Mouse (Mus musculus): ENCODE measurements at regions not wholly inside any gene's neighbourhood (a gene's known extent, or its start where the extent isn't known, plus 50 kb on each side); places are given as distances from the start of the nearest gene placed in this dataset.
"Not testable (repeated sequence)": the region's sequence is repeated elsewhere in the genome, so short reads cannot be mapped to it uniquely, and the experiment has no call there.

GRCm38 (mm10) chr11:16663806-16664205 lies 88.2 kb upstream of the Egfr start:
- H3K36me3 ChIP-seq (ENCODE audit: control insufficient read depth, insufficient read depth): no peaks in the 10 kb centered on the region
- H3K4me2 ChIP-seq (ENCODE audit: low read depth): no peak overlapping the region
- no peaks in the 10 kb centered on the region for H3K79me2 ChIP-seq (ENCODE audit: control insufficient read depth, insufficient read depth)
- no peaks in the 10 kb centered on the region for H3K27me3 ChIP-seq (ENCODE audit: control insufficient read depth, insufficient read depth, insufficient read length)
- H3K4me3 ChIP-seq: no peak overlapping the region
- no peak overlapping the region for H3ac ChIP-seq (ENCODE audit: control insufficient read depth, insufficient read length)
- TF ChIP-seq REST (IDR thresholded peaks at IDR 0.05; ENCODE audit: insufficient read depth, insufficient read length) (no peak), USF1 (IDR thresholded peaks at IDR 0.05; ENCODE audit: low read depth) (no peak), MYOG (IDR thresholded peaks at IDR 0.05; ENCODE audit: control insufficient read depth in 1 of 3, insufficient read depth in 1 of 3, insufficient read length in 2 of 3, low read depth in 2 of 3) (no peak), TCF12 (IDR thresholded peaks at IDR 0.05; ENCODE audit: insufficient read depth, poor library complexity, severe bottlenecking) (no peak), POLR2AphosphoS2 (IDR thresholded peaks at IDR 0.05; ENCODE audit: insufficient read length, low read depth) (no peak), MAX (IDR thresholded peaks at IDR 0.05; ENCODE audit: low read depth) (no peak), MYOD1 (IDR thresholded peaks at IDR 0.05; ENCODE audit: control insufficient read depth in 1 of 3, insufficient read length in 2 of 3, low read depth in 2 of 3) (no peak)

DNA sequence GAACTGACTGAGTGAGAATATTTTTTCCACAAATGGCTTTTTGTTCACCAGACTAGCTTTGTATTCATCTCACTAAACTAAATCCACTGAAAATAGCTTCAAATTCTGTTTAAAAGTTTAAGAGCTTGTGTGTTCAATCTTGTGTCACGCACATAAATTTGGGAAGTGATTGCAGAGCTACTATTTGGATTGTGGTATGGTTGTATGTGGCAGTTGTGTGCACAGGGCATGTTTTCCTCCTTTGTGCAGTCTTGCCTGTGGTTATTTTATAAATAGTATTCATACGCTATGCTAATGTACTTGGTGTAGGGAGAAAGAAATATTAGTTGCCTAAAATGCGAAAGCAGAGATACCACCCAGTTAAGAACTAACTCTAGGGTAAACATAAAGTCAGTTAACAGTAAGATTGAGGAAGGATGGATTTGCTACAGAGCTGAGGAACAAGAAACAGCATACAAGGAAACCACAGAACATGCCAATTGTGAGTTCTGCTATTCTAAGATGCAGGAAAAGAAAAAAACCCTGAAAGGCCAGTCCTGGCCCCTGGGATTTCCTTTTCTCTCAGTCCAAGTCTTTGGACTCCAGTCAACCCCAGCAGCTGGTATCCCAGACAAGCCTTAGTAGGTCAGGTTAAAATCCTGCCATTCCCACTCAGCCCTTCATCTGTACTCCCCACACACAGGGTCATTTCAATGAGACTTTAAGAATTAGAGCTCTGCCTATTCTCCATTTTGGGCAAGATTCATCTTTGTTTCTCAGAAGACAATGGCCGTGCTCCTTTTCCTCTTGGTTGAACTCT lies 82.4 kb upstream of the Egfr start:
- Histone ChIP-seq H3K36me3 (ENCODE audit: control insufficient read depth, insufficient read depth) (no peaks in the 10 kb centered on the region), H3K4me3 (no peak overlapping the region), H3ac (ENCODE audit: control insufficient read depth, insufficient read length) (no peak overlapping the region), H3K27me3 (ENCODE audit: control insufficient read depth, insufficient read depth, insufficient read length) (no peaks in the 10 kb centered on the region), H3K4me2 (ENCODE audit: low read depth) (no peak overlapping the region), H3K79me2 (ENCODE audit: control insufficient read depth, insufficient read depth) (no peaks in the 10 kb centered on the region)
- TF ChIP-seq SRF (IDR thresholded peaks at IDR 0.05; ENCODE audit: control insufficient read depth, insufficient read length, low read depth): no peak
- TF ChIP-seq POLR2A (IDR thresholded peaks at IDR 0.05; ENCODE audit: insufficient read length, low read depth): no peak
- no peak for TF ChIP-seq REST (IDR thresholded peaks at IDR 0.05; ENCODE audit: insufficient read depth, insufficient read length)
- no peak for TF ChIP-seq TCF12 (IDR thresholded peaks at IDR 0.05; ENCODE audit: insufficient read depth, poor library complexity, severe bottlenecking)
- TF ChIP-seq USF1 (IDR thresholded peaks at IDR 0.05; ENCODE audit: low read depth): no peak
- no peak for TF ChIP-seq E2F4 (IDR thresholded peaks at IDR 0.05; ENCODE audit: insufficient read depth)
- TF ChIP-seq TCF3 (IDR thresholded peaks at IDR 0.05; ENCODE audit: insufficient read length, low read depth): no peak
- no peak for TF ChIP-seq POLR2AphosphoS2 (IDR thresholded peaks at IDR 0.05; ENCODE audit: insufficient read length, low read depth)
- TF ChIP-seq MAX (IDR thresholded peaks at IDR 0.05; ENCODE audit: low read depth): no peak
- TF ChIP-seq CEBPB (IDR thresholded peaks at IDR 0.05; ENCODE audit: insufficient read depth, poor library complexity, severe bottlenecking): no peak
- no peak for TF ChIP-seq MYOD1 (IDR thresholded peaks at IDR 0.05; ENCODE audit: control insufficient read depth in 1 of 3, insufficient read length in 2 of 3, low read depth in 2 of 3)
- TF ChIP-seq MYOG (IDR thresholded peaks at IDR 0.05; ENCODE audit: control insufficient read depth in 1 of 3, insufficient read depth in 1 of 3, insufficient read length in 2 of 3, low read depth in 2 of 3): no peak

- H3K27me3 ChIP-seq (ENCODE audit: control insufficient read depth, insufficient read depth, insufficient read length): no peaks in the 10 kb centered on the region
- H3K36me3 ChIP-seq (ENCODE audit: control insufficient read depth, insufficient read depth): no peaks in the 10 kb centered on the region
- no peak for TF ChIP-seq MYOG (IDR thresholded peaks at IDR 0.05; ENCODE audit: control insufficient read depth in 1 of 3, insufficient read depth in 1 of 3, insufficient read length in 2 of 3, low read depth in 2 of 3)
- TF ChIP-seq SRF (IDR thresholded peaks at IDR 0.05; ENCODE audit: control insufficient read depth, insufficient read length, low read depth): no peak
- TF ChIP-seq MYOD1 (IDR thresholded peaks at IDR 0.05; ENCODE audit: control insufficient read depth in 1 of 3, insufficient read length in 2 of 3, low read depth in 2 of 3): no peak
- TF ChIP-seq E2F4 (IDR thresholded peaks at IDR 0.05; ENCODE audit: insufficient read depth): no peak
- no peak for TF ChIP-seq POLR2A (IDR thresholded peaks at IDR 0.05; ENCODE audit: insufficient read length, low read depth)
- TF ChIP-seq MAX (IDR thresholded peaks at IDR 0.05; ENCODE audit: low read depth): no peak
- TF ChIP-seq POLR2AphosphoS2 (IDR thresholded peaks at IDR 0.05; ENCODE audit: insufficient read length, low read depth): no peak
- TF ChIP-seq USF1 (IDR thresholded peaks at IDR 0.05; ENCODE audit: low read depth): no peak
- no peak for TF ChIP-seq REST (IDR thresholded peaks at IDR 0.05; ENCODE audit: insufficient read depth, insufficient read length)
- no peak for TF ChIP-seq TCF12 (IDR thresholded peaks at IDR 0.05; ENCODE audit: insufficient read depth, poor library complexity, severe bottlenecking)
- no peak for TF ChIP-seq CEBPB (IDR thresholded peaks at IDR 0.05; ENCODE audit: insufficient read depth, poor library complexity, severe bottlenecking)
- no peak for TF ChIP-seq TCF3 (IDR thresholded peaks at IDR 0.05; ENCODE audit: insufficient read length, low read depth)
- H3K4me3 ChIP-seq: no peak overlapping the region
- no peaks in the 10 kb centered on the region for H3K79me2 ChIP-seq (ENCODE audit: control insufficient read depth, insufficient read depth)
- no peak overlapping the region for H3ac ChIP-seq (ENCODE audit: control insufficient read depth, insufficient read length)
- no peak overlapping the region for H3K4me2 ChIP-seq (ENCODE audit: low read depth)
Observed at GRCm38 (mm10) chr11:16670282-16670681, 81.7 kb upstream of the Egfr start.

DNA sequence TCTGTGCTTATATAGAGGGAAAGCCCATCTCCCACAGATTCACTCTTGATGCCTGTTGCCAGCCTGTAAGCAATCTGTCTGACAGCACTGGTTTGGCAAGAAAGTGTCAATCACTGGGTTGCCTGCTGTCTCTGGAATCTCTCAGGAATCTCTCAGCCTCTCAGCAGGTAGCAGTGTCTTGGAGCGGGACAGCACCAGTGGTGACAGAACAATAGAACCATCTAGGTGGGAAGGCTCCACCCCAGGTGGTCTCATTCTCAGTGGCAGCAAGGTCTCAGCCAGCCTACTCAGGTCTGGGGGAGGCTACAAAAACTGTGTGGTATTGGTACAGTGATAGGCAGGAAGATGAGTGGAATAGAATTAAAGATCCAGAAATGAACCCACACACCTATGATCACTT lies 76.1 kb upstream of the Egfr start:
- not testable (repeated sequence) for H3K36me3 ChIP-seq (ENCODE audit: control insufficient read depth, insufficient read depth); H3K4me2 ChIP-seq (ENCODE audit: low read depth); H3K27me3 ChIP-seq (ENCODE audit: control insufficient read depth, insufficient read depth, insufficient read length); H3ac ChIP-seq (ENCODE audit: control insufficient read depth, insufficient read length); H3K4me3 ChIP-seq; H3K79me2 ChIP-seq (ENCODE audit: control insufficient read depth, insufficient read depth)

- no peak overlapping the region for H3ac ChIP-seq (ENCODE audit: control insufficient read depth, insufficient read length)
- H3K27me3 ChIP-seq (ENCODE audit: control insufficient read depth, insufficient read depth, insufficient read length): no peaks in the 10 kb centered on the region
- H3K36me3 ChIP-seq (ENCODE audit: control insufficient read depth, insufficient read depth): no peaks in the 10 kb centered on the region
- no peaks in the 10 kb centered on the region for H3K79me2 ChIP-seq (ENCODE audit: control insufficient read depth, insufficient read depth)
- no peak overlapping the region for H3K4me3 ChIP-seq
- TF ChIP-seq POLR2A (IDR thresholded peaks at IDR 0.05; ENCODE audit: insufficient read length, low read depth) (no peak), MYOD1 (IDR thresholded peaks at IDR 0.05; ENCODE audit: control insufficient read depth in 1 of 3, insufficient read length in 2 of 3, low read depth in 2 of 3) (no peak), MAX (IDR thresholded peaks at IDR 0.05; ENCODE audit: low read depth) (no peak), MYOG (IDR thresholded peaks at IDR 0.05; ENCODE audit: control insufficient read depth in 1 of 3, insufficient read depth in 1 of 3, insufficient read length in 2 of 3, low read depth in 2 of 3) (no peak), POLR2AphosphoS2 (IDR thresholded peaks at IDR 0.05; ENCODE audit: insufficient read length, low read depth) (no peak), TCF3 (IDR thresholded peaks at IDR 0.05; ENCODE audit: insufficient read length, low read depth) (no peak), USF1 (IDR thresholded peaks at IDR 0.05; ENCODE audit: low read depth) (no peak), TCF12 (IDR thresholded peaks at IDR 0.05; ENCODE audit: insufficient read depth, poor library complexity, severe bottlenecking) (no peak), REST (IDR thresholded peaks at IDR 0.05; ENCODE audit: insufficient read depth, insufficient read length) (no peak), CEBPB (IDR thresholded peaks at IDR 0.05; ENCODE audit: insufficient read depth, poor library complexity, severe bottlenecking) (no peak), SRF (IDR thresholded peaks at IDR 0.05; ENCODE audit: control insufficient read depth, insufficient read length, low read depth) (no peak), E2F4 (IDR thresholded peaks at IDR 0.05; ENCODE audit: insufficient read depth) (no peak)
- no peak overlapping the region for H3K4me2 ChIP-seq (ENCODE audit: low read depth)
Observed at GRCm38 (mm10) chr11:16683538-16683937, 68.5 kb upstream of the Egfr start.

Data from myocyte (in vitro differentiated cells).